Mouse (Mus musculus): Measurements from ENCODE around the gene Atp4b. TPM values are rescaled to one million over a fixed set of nuclear protein-coding genes. Genes with fewer than 3 reads are reported as not detected.

Gene Atp4b
- polyA plus RNA-seq, 1 experiment: 0.20 TPM

- Histone ChIP-seq H3K27ac (ENCODE audit: insufficient read depth, low read depth, low read length) (no peak overlapping the region), H3K4me3 (ENCODE audit: insufficient read depth, low read depth, low read length) (no peak overlapping the region), H3K4me1 (ENCODE audit: control insufficient read depth, insufficient read depth, low read length) (no peaks in the 10 kb centered on the region), H3K27me3 (replicated peaks; ENCODE audit: control insufficient read depth, insufficient read depth, low read length) (no peaks in the 10 kb centered on the region), H3K36me3 (ENCODE audit: control insufficient read depth, insufficient read depth, low read length) (no peaks in the 10 kb centered on the region)
- no peak for TF ChIP-seq POLR2A (IDR thresholded peaks at IDR 0.05; ENCODE audit: low read depth, low read length)
- no peak for TF ChIP-seq CTCF (conservative IDR thresholded peaks at IDR 0.05; ENCODE audit: insufficient read depth, insufficient read length, low read depth, low read length)
- no peak for DNase-seq
- 56% methylated on average over 9 of the region's 9 CpGs for WGBS
These were observed 31.5 kb upstream of the Atp4b start for GRCm38 (mm10) chr8:13428156-13428555.

GRCm38 (mm10) chr8:13427351-13427750 is 30.7 kb upstream of the Atp4b start:
- WGBS: 63% methylated on average over 6 of the region's 6 CpGs
- Histone ChIP-seq H3K4me3 (ENCODE audit: insufficient read depth, low read depth, low read length) (no peak overlapping the region), H3K36me3 (ENCODE audit: control insufficient read depth, insufficient read depth, low read length) (no peaks in the 10 kb centered on the region), H3K4me1 (ENCODE audit: control insufficient read depth, insufficient read depth, low read length) (no peaks in the 10 kb centered on the region), H3K27me3 (replicated peaks; ENCODE audit: control insufficient read depth, insufficient read depth, low read length) (no peaks in the 10 kb centered on the region), H3K27ac (ENCODE audit: insufficient read depth, low read depth, low read length) (no peak overlapping the region)
- DNase-seq: peak; percentile 51
- TF ChIP-seq CTCF (conservative IDR thresholded peaks at IDR 0.05; ENCODE audit: insufficient read depth, insufficient read length, low read depth, low read length): no peak
- TF ChIP-seq POLR2A (IDR thresholded peaks at IDR 0.05; ENCODE audit: low read depth, low read length): no peak

DNA sequence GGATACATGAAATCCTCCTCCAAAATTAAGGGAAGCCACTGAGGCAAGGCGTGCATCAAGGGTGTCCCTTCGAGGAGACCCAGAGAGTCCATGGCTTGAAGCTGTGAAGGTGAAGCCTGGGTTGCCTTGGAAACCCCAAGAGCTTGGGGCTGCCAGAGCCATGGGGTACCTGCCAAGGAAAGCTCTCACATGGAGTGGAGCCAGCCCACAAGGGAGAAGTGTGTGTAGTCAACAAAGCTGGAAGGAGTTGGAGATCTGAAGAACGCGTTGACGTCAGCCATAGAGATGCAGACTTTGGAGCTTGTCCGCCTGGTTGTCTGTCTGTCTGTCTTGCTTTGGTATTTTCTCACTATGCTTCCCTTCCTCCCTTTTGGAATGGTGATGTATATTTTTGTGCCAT is 24.3 kb upstream of the Atp4b start:
- H3K36me3 ChIP-seq (ENCODE audit: control insufficient read depth, insufficient read depth, low read length): no peaks in the 10 kb centered on the region
- DNase-seq: no peak
- 94% methylated on average over 6 of the region's 6 CpGs for WGBS
- no peaks in the 10 kb centered on the region for H3K4me1 ChIP-seq (ENCODE audit: control insufficient read depth, insufficient read depth, low read length)
- no peak for TF ChIP-seq POLR2A (IDR thresholded peaks at IDR 0.05; ENCODE audit: low read depth, low read length)
- no peak for TF ChIP-seq CTCF (conservative IDR thresholded peaks at IDR 0.05; ENCODE audit: insufficient read depth, insufficient read length, low read depth, low read length)
- H3K27me3 ChIP-seq (replicated peaks; ENCODE audit: control insufficient read depth, insufficient read depth, low read length): no peaks in the 10 kb centered on the region
- no peak overlapping the region for H3K27ac ChIP-seq (ENCODE audit: insufficient read depth, low read depth, low read length)
- no peak overlapping the region for H3K4me3 ChIP-seq (ENCODE audit: insufficient read depth, low read depth, low read length)

- no peak for DNase-seq
- H3K36me3 ChIP-seq (ENCODE audit: control insufficient read depth, insufficient read depth, low read length): no peaks in the 10 kb centered on the region
- no peak overlapping the region for H3K27ac ChIP-seq (ENCODE audit: insufficient read depth, low read depth, low read length)
- no peak overlapping the region for H3K4me3 ChIP-seq (ENCODE audit: insufficient read depth, low read depth, low read length)
- no peaks in the 10 kb centered on the region for H3K27me3 ChIP-seq (replicated peaks; ENCODE audit: control insufficient read depth, insufficient read depth, low read length)
- TF ChIP-seq POLR2A (IDR thresholded peaks at IDR 0.05; ENCODE audit: low read depth, low read length): no peak
- no peak for TF ChIP-seq CTCF (conservative IDR thresholded peaks at IDR 0.05; ENCODE audit: insufficient read depth, insufficient read length, low read depth, low read length)
- WGBS: 71% methylated on average over 2 of the region's 2 CpGs
- H3K4me1 ChIP-seq (ENCODE audit: control insufficient read depth, insufficient read depth, low read length): no peaks in the 10 kb centered on the region
These were observed 22.6 kb upstream of the Atp4b start for GRCm38 (mm10) chr8:13419111-13419639.

- TF ChIP-seq CTCF (conservative IDR thresholded peaks at IDR 0.05; ENCODE audit: insufficient read depth, insufficient read length, low read depth, low read length) (no peak), POLR2A (IDR thresholded peaks at IDR 0.05; ENCODE audit: low read depth, low read length) (no peak)
- H3K27ac ChIP-seq (ENCODE audit: insufficient read depth, low read depth, low read length): no peak overlapping the region
- no peak for DNase-seq
- no peak overlapping the region for H3K4me3 ChIP-seq (ENCODE audit: insufficient read depth, low read depth, low read length)
- H3K36me3 ChIP-seq (ENCODE audit: control insufficient read depth, insufficient read depth, low read length): no peaks in the 10 kb centered on the region
- H3K4me1 ChIP-seq (ENCODE audit: control insufficient read depth, insufficient read depth, low read length): no peaks in the 10 kb centered on the region
- H3K27me3 ChIP-seq (replicated peaks; ENCODE audit: control insufficient read depth, insufficient read depth, low read length): no peaks in the 10 kb centered on the region
- 75% methylated on average over 10 of the region's 10 CpGs for WGBS
These were observed 19.3 kb upstream of the Atp4b start for GRCm38 (mm10) chr8:13415879-13416278.

- 33% methylated on average over 12 of the region's 12 CpGs for WGBS
- Histone ChIP-seq H3K4me1 (ENCODE audit: control insufficient read depth, insufficient read depth, low read length) (no peaks in the 10 kb centered on the region), H3K4me3 (ENCODE audit: insufficient read depth, low read depth, low read length) (no peak overlapping the region), H3K27me3 (replicated peaks; ENCODE audit: control insufficient read depth, insufficient read depth, low read length) (no peaks in the 10 kb centered on the region), H3K36me3 (ENCODE audit: control insufficient read depth, insufficient read depth, low read length) (no peaks in the 10 kb centered on the region), H3K27ac (ENCODE audit: insufficient read depth, low read depth, low read length) (no peak overlapping the region)
- TF ChIP-seq POLR2A (IDR thresholded peaks at IDR 0.05; ENCODE audit: low read depth, low read length): no peak
- TF ChIP-seq CTCF (conservative IDR thresholded peaks at IDR 0.05; ENCODE audit: insufficient read depth, insufficient read length, low read depth, low read length): no peak
- DNase-seq: no peak
These were observed 17.3 kb upstream of the Atp4b start for GRCm38 (mm10) chr8:13413823-13414390.

GRCm38 (mm10) chr8:13412891-13413558 is 16.4 kb upstream of the Atp4b start:
- Histone ChIP-seq H3K36me3 (ENCODE audit: control insufficient read depth, insufficient read depth, low read length) (no peaks in the 10 kb centered on the region), H3K4me1 (ENCODE audit: control insufficient read depth, insufficient read depth, low read length) (no peaks in the 10 kb centered on the region), H3K27ac (ENCODE audit: insufficient read depth, low read depth, low read length) (no peak overlapping the region), H3K27me3 (replicated peaks; ENCODE audit: control insufficient read depth, insufficient read depth, low read length) (no peaks in the 10 kb centered on the region), H3K4me3 (ENCODE audit: insufficient read depth, low read depth, low read length) (no peak overlapping the region)
- TF ChIP-seq CTCF (conservative IDR thresholded peaks at IDR 0.05; ENCODE audit: insufficient read depth, insufficient read length, low read depth, low read length): peak; percentile 91
- TF ChIP-seq POLR2A (IDR thresholded peaks at IDR 0.05; ENCODE audit: low read depth, low read length): no peak
- WGBS: 62% methylated on average over 13 of the region's 13 CpGs
- DNase-seq: peak; percentile 58
